Mouse (Mus musculus) left cerebral cortex, adult 9 months (tissue): ENCODE data around the gene Rabggtb.

Source experiments
- DNase-seq, 2 experiments: peaks; one replicate each; pipeline ENCODE4 v3.0.0; 2022; ENCODE audit warnings: low spot score in 2 of 2

The Rabggtb gene

DNA sequence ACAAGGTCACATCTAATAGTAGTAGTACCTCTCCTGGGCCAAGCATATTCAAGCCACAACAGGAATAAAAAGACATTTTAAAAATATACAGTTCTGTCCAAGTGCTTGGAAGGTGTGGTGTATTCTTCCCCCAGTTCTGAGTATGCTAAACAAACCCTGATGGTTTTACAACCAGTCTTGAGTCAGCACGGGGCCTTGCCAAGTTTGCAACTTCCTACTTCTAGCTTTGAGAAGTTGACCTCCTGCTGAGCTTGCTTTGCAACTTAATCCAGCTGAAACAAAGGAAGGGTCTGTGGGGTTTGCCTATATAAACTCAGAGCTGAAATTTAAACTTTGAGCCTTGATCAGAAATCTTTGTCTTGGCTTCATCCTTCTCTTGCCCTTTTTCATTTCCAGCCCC is 4.4 kb upstream of the Rabggtb start:
- no peak for DNase-seq

DNA sequence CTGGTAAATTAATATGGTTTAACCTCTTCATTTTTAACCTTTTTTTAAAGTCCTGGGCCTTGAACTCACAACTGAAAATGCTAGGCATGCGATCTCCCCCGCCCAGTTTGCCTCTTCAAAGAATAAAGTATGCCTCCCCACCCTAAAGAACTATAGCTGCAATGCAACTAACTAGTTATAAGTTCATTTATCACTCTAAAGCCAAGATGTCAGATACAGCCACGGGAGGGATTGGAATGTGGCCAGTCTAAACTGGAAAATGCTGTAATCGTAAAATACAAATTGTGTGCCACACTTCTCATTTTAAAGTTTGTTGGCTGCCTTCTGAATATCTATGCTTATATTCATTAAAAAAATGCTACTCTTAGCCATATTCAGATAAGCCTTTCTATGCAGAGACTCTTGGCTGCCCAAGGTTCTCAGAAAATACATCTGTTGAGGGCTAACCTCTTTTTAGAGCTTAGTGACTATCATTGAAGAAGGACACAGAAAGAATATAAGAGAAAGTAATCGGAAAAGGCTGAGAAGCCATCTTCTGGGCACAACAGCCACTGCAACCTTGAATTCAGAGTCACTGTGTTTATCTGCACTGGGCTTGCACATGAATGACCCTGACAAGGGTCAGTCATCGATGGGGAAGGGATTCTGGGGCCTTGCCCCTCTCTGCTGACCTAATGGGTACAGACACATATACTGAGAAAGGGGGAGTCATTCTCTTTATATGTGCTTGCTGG is 868 bp upstream of the Rabggtb start:
- DNase-seq, result no peak

DNA sequence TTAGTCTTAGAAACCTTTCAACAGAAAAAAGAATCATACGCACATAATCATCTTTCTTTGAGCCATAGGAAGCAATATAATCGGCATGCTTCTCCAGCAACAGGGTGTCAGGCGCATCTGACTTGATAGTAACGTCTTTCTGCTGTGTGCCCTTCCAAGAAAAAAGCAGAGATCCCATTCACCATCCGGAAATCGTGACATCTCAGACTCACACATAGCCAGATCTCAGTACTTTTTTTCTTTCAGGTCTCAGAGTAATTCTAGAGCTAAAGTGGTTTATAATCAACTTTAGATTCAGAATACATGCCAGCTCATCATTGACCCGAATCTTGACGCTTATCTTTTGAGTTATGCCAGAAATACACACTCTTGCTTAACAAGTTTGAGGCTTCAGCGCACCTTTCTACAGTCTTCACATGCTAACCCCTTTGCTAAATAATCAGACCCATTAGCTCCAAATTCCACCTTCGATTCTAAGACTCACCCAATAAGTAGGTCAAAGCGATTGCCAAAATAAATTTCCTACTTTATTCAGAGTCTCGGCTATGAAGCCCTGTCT is 848 bp downstream of the Rabggtb start:
- DNase-seq, result no peak

DNA sequence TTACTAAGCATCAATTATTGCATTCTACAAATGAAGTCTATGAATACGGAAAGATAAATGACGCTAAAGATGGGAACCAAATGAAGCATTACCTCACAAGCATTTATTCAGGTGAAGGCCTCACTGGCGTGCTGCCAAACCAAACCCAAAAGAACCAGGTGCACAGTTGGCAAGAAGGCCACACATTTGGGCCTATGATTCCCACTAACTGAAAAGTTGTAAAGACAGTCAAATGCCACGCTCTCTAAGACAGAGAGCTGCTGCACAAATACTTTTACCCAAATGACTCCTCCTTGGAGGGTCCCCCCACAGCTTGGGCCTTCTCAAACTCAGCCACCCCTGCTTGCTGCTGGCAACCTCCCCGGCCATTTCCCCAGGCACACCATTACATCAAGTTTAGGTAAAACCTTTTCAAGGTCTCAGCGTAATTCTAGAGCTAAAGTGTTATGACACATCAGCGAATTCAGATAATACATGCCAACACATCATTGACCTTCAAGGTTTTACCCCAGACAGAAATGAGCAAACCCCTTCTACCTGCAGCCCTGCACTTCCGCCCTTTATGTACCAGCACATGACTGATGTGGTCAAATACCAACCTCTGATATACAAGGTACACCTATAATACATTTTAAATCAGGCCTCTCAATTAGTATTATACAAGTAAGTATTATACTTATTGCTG is 1.5 kb downstream of the Rabggtb start:
- DNase-seq, result no peak

DNA sequence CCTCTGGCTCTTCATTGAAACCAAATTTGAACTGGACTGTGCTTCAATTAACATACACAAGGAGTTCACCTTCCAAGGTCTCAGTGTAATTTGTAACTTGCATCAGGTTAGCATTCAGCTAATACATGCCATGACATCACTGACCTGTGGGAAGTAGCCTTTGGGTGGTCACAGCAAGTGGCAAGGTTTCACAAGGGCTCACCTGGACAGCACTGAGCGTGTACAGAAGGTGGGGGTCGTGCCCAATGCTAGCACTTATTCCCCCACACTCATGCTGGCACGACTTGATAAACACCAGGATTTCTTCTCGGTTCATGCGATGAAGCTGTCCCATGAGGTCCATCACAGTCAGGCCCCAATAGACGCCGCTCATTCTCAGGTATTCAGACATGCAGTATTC is 2.3 kb downstream of the Rabggtb start:
- no peak for DNase-seq

DNA sequence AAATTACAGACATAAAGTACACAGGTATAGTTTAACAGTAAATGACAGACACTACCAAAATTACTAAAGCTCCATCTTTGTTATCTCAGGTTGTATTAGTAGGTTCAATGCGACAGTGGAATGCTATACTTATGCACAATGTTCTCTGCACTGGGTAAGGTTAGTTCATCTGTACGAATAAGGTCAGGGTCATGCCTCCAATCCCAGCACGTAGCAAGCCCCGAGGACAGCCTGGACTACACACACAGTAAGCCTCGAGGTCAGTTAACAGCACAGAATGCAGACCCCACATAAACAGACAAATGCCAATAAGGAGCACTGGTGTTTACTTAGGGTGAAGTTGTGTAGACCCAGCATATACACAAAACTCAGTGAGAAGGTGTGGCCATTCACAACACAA is 3.9 kb downstream of the Rabggtb start:
- no peak for DNase-seq

DNA sequence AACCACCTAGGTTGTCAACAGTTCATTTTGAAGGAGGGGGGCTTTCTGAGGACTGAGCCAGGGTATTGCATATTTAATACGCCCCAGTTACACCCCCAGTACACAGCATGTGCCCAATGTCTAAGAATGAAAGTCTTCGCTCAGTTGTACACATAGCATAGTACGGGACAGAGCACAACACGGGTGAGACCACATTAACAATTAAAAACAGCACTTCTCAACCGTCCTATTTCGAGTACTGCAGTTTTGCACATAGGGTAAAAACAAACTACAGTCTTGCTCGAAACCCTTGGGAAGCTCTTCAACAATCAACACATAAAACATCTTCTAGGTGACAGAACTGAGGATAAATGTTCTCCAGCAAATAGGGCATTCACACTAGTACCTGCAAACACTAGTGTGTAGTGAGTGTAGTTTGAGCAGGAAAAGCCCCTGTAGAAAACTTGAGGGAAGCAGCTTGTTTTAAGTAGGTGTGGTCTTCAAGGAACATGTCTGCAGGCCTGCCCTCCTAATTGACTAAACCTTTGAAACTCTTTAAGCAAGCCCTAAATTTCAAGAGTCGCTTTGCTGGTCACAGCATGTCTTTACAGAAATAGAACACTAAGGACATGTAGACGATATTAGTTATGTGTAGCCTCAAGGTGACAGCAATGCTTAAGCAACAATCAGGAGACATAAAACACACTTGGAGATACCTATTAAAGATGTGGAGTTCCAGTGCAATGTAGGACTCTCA is 6.5 kb downstream of the Rabggtb start, which contains the start of gene Msh4:
Gene Msh4, minus strand, starts transcription at position 3 of the 736 bp plus-strand sequence.
- DNase-seq, result no peak

DNA sequence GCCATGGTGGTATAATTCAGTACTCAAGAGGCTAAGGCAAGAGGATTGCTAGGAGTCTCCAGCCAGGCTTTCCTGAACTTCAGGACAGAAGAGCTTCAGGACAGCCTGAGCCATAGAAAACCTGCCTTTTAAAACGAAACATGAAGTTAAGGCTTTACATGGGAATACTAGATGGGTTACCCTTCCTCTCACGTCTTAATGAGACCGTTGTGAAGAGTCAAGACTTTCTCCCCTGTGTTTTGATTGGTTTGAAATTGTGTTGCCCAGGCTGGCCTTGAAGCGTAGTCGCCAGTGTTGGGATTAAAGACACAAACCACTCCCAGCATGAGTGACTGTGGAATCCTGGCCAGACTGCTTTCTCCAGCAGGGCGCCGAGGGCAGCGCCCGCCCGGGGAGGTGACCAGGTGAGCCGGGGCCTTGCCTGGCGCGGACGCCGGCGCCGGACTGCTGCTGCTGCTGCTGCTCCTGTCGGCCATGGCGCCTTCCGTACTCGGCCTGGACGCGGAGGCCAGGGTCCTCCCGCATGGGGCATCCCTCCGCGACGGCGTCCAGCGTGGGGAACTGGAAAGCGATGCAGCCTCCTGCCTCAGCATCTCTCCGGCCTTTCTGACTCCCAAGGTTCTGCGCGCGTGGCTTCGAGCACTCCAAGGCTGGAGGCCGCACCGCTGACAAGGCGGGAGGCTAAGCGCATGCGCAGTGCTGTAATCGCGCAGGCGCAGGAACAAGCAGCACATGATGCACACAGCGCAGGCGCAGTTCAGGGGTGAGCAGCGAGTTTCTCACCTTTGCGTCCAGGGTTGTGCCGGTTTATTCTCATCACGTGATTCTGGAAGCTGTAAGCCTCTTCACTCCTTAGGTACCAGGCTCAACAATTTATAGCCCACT is 7.3 kb downstream of the Rabggtb start:
- DNase-seq, result no peak

DNA sequence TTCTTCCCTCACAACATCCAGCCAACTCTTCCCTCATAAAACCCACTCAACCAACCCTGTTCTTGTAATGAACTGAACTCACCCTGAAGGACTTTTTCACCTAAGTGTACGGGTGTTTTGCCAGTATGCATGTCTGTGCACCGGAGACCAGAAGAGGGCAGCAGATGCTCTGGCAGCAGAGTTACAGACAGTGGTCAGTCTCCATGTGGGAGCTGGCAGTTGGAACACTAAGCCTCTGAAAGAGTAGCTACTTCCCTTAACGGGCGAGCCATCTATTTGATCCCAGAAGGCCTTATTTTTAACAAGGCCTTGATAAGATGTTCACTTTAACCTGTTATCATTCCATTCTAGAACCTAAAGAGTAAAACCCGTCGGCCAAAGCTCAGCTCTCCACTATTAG is 8.2 kb downstream of the Rabggtb start:
- no peak for DNase-seq

DNA sequence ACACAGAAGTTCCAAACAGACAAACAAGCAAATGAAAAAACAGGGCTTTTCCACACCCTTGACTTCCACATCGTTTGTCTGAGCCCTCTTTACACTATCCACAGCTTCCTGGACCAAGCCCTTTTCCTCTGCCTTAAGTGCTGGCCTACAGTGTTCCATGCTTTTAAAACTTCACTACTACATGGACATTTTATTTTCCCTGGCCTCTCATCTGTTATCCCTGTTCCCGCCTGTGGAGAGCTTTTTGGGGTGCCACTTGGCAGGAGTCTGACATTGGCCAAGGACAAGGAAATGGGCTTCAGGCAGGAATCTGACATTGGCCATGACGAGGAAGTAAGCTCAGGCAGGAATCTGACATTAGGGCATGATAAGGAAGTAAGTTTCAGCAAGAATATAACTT is 10.2 kb downstream of the Rabggtb start:
- DNase-seq, result no peak

DNA sequence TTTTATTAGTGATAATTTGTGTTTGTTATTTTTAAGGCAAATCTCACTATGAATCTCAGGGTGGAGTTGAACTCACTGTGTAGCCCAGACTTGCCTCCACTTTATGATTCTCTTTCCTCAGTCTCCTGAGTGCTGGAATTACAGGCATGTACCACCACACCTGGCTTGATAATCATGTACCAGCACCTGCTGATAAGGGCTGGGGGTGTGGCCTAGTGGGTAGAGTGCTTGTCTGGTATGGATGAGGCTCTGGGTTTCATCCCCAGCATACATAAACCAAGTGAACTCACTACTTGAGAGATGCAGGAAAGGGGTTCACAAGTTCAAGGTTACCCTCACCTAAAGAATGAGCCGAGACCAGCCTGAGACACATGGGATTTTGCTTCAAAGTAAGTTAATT is 10.9 kb downstream of the Rabggtb start:
- no peak for DNase-seq

DNA sequence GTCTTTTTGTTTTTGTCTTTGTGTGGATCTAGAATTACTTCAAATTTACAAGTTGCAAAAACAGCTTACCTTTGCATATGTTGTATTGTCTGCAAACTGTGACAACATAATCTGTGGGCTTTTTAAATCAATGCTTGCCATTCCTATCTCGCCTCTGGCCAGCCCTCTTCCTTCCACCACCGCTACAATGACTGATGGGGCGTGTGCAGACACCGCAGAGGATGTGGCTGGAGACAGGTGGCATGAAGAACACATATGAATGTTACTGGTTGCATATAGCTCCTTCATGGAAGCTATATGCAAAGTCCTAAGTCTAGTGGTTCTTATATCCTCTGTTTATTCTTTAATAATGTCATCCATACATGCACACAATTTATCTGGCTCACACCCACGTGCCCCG is 15.6 kb downstream of the Rabggtb start:
- no peak for DNase-seq

DNA sequence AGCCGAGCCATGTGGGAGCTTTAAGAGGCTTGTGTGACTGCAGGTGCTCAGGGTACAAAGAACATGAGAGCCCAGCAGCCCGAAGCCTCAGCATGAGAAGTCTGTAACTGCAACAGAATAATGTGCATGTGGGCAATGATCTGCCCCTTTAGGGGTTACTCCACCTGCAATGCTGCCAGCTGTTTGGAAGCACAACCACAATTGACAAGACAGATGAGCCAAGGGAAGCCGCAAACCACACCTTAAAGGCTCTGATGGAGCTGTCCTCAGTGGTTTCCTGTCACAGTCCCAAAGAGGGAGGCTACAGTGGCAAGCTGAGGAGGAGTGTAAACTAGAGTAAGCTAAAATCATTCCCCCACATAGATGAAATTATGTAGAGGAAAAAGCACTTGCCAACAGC is 17.4 kb downstream of the Rabggtb start:
- no peak for DNase-seq

DNA sequence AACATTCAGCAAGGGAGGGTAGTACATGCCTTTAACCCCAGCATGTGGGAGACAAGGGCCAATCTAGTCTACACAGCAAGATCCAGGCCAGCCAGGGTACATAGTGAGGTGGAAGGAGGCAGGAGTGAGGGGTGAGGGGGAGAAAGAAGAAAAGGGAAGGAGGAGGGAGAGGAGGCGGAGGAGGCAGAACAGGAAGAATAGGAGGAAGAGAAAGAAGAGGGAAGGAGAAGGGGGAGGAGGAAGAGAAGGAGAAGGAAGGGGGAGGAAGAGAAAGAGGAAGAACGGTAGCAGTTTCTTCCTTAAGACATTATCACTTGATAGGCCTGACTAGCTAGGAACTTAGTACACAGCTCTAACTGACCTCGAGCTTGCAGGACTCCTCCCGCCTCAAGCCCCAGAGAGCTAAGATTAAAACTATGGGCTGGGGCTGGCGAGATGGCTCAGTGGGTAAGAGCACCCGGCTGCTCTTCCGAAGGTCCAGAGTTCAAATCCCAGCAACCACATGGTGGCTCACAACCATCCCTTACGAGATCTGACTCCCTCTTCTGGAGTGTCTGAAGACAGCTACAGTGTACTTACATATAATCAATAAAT is 23.5 kb downstream of the Rabggtb start:
- no peak for DNase-seq

DNA sequence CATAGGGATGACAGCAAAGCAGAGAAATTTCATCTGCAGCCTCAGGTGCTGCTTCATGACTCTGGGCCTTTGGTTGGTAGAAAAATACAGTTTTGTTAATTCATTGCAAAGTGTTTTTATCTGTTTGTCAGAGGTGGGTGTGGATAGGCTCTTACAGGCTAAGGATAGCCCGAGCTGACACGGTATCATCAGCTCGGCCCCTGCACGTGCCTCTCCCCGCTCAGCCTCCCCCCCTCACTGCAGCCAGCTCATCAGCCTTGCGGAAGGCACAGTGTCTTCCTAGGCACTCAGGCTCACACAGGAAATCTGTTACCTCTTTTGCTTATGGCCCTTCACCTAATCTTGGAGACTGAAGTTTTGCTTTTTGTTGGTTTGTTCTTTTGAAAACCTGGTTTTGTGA is 24.7 kb downstream of the Rabggtb start:
- no peak for DNase-seq

DNA sequence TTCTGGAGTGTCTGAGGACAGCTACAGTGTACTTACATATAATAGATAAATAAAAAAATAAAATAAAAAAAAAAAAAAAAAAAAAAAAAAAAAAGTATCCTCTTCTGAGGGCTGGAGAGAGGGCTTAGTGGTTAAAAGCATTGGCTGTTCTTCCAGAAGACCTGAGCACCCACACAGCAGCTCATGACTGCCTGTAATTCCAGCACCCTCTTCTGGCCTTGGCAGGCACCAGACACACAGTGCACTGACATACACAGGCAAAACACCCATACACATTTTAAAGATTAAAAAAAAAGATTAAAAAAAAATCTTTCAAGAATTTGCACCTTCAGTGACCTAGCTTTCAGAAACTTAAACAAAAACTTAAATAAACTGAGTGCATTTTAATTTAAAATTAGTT is 26.5 kb downstream of the Rabggtb start:
- no peak for DNase-seq

DNA sequence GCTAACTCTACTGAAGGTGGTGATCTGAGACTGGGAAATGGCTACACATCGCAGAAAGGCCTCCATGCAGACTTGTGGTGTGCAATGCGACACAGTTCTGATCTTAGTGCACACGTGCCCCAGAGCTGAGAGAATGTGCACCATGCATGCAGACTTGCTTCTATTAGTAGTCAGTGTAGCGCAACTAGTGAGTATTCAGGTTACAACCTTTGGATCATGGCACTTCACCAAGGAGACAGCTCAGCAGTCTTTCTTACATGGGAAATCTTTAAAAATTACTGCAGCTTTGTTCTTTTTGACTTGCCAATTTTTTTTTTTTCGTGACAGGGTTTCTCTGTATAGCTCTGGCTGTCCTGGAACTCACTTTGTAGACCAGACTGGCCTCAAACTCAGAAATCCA is 41.4 kb downstream of the Rabggtb start:
- DNase-seq, result no peak

DNA sequence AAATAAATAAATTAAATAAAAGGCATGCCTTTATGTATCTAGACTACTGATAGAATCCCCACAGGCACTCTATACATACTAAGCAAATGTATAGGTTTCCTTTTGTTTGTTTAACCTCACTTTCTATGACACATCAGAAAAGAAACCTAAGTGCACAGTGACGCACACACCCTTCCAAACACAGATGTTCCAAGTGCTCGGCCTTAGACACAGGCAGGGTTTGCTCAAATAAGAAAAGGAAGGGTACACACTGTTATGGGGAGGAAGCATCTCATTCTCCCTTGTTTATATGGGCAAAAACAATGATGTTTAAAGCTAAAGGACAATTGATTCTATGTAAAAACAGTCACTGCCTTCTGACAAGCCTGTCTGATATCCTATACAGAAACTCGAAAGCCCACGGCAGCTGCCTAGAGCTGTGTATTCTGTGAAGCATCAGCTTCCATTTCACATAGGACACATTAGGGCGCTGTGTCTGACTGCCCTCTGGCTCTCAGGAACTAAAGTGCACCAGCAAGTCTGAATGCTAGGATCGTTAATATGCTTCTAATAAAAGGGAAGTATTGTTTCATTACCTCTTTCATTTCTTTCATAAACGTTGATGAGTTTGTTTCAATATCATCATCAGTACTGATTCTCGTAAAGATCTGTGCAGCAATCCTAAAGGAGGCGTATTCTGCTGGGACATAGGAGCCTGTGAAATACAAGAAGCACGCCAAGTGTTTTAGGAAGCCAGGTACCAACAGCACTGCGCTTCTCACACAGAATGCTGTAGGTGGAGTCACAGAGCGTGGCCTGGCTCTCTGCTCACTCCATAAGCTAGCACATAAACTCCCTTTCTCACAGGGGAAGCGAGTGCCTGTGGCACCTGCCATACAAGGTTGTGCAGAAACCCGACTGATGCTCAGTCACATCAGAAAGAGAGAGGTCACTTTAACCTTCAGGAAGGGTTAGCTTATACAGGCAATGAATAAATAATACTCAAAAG is 45.4 kb downstream of the Rabggtb start:
- no peak for DNase-seq

DNA sequence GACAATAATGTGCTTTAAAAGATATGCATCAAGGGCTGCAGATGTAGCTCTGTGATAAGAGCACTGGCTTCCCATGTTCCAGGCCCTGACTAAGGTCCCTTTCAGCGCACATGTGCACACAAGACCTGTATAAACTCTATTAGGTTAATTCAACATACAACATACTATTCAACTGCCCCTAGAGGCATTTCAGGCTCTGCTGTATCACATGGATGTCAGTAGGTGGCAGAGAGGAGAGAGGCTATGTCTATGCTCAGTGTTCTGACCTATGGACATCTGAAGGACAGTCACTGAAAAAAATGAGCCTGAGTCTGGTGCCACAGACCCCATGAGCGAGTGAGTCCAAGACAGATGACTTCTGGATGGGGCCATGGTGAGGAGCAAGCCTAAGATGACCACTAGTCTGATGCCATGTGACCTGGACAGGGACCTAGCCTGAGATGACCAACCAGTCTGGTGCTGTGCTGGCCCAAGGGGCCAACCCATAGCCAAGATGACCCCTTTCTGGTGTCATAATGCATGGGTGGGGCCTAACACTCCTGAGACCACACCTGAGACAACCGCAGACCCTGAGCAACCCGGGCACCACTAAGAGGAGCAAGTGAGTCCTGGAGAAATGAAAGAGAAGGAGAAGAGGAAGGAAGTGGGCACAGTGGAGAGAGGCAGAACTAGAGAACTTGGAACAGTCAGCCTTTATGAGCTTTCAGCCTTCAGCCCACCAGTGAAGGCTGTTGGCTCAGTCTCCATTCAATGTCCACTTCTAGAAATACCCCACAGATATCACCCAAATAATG is 48.0 kb downstream of the Rabggtb start:
- no peak for DNase-seq
